Mouse (Mus musculus) brain, embryonic 14.5 days (tissue): ENCODE measurements around the gene Actl11.

Experiments used
- CTCF ChIP-seq: fragments of 200-500 bp; IDR thresholded peaks from 2 replicates; pipeline ENCODE4 v1.5.1; 2012; ENCODE audit warnings: inconsistent platforms, mild to moderate bottlenecking, moderate library complexity, borderline replicate concordance; ENCODE audit not compliant: insufficient read depth, insufficient read length; ENCODE audit errors: extremely low read depth
- POLR2A ChIP-seq: fragments of 200-500 bp; IDR thresholded peaks from 2 replicates; pipeline ENCODE4 v1.6.1; 2012; ENCODE audit warnings: mild to moderate bottlenecking, inconsistent platforms, borderline replicate concordance; ENCODE audit not compliant: poor library complexity, insufficient read depth, insufficient read length, severe bottlenecking; ENCODE audit errors: extremely low read depth

- TF ChIP-seq POLR2A, result no peak
- no peak for TF ChIP-seq CTCF
Measured at GRCm38 (mm10) chr9:107966676-107967075, 38.4 kb downstream of the Actl11 start.
